Mouse (Mus musculus) gastrocnemius, postnatal 10 days (tissue): ENCODE results near the gene Nbl1. TPM values are rescaled to one million over a fixed set of nuclear protein-coding genes. Genes with fewer than 3 reads are reported as not detected.

Source experiments
- total RNA-seq, 2 experiments: library from RNA; stranded (reverse); gene quantifications; 2 replicates each; pipeline ENCODE4 v1.2.3; 2021

The Nbl1 gene
- total RNA-seq, 2 experiments from 2014 or later = 51.0 to 51.1 TPM

Other genes with a start within 250 kb of the Nbl1 start
- 1 to 10 TPM; 2.3 to 5.6 TPM for gene Pla2g5, start 229.5 kb downstream of the Nbl1 start, total RNA-seq
- gene Gm13030, start 219.0 kb downstream of the Nbl1 start, total RNA-seq = not detected
- gene Pla2g2e, start 215.1 kb downstream of the Nbl1 start, total RNA-seq = not detected
- gene Otud3, start 179.0 kb downstream of the Nbl1 start, total RNA-seq = 1 to 10 TPM; 7.0 to 7.4 TPM
- not detected for gene Rnf186, start 125.9 kb downstream of the Nbl1 start, total RNA-seq
- gene Tmco4, start 120.1 kb downstream of the Nbl1 start, total RNA-seq = 1 to 10 TPM; 3.8 to 4.5 TPM
- gene Htr6, start 17.4 kb downstream of the Nbl1 start, total RNA-seq = not detected
- 100 to 1,000 TPM; 399 to 482 TPM for gene Minos1, start 38.1 kb upstream of the Nbl1 start, total RNA-seq
- gene Capzb, start 99.9 kb upstream of the Nbl1 start, total RNA-seq = 100 to 1,000 TPM; 576 to 632 TPM
- 1 to 10 TPM; 4.9 to 5.6 TPM for gene Pqlc2, start 217.7 kb upstream of the Nbl1 start, total RNA-seq
- gene Akr7a5, start 217.8 kb upstream of the Nbl1 start, total RNA-seq = 10 to 100 TPM; 32.7 to 36.9 TPM